Mouse (Mus musculus): ENCODE data around the gene Pipox. TPM values are rescaled to one million over a fixed set of nuclear protein-coding genes. Genes with fewer than 3 reads are reported as not detected.

The Pipox gene
- total RNA-seq, 2 experiments from 2014 or later, result 1.5 to 2.2 TPM

- DNase-seq (ENCODE audit: low spot score in 2 of 2), result peak in 1 of 2 experiments; percentile 19
Measured at GRCm38 (mm10) chr11:77909376-77909775, 15.5 kb upstream of the Pipox start.

- no peak for DNase-seq (ENCODE audit: low spot score in 2 of 2)
Measured at GRCm38 (mm10) chr11:77908468-77908867, 14.6 kb upstream of the Pipox start.

GRCm38 (mm10) chr11:77906747-77907174, 12.9 kb upstream of the Pipox start:
- peak in 1 of 2 experiments; percentile 40 for DNase-seq (ENCODE audit: low spot score in 2 of 2)

- DNase-seq (ENCODE audit: low spot score in 2 of 2), result no peak
Measured at GRCm38 (mm10) chr11:77906097-77906687, 12.3 kb upstream of the Pipox start.

- DNase-seq (ENCODE audit: low spot score in 2 of 2), result no peak
Measured at GRCm38 (mm10) chr11:77904707-77905106, 10.8 kb upstream of the Pipox start.

- no peak for DNase-seq (ENCODE audit: low spot score in 2 of 2)
Measured at GRCm38 (mm10) chr11:77903761-77904160, 9.9 kb upstream of the Pipox start.

GRCm38 (mm10) chr11:77901775-77902355, 8.0 kb upstream of the Pipox start:
- DNase-seq (ENCODE audit: low spot score in 2 of 2), result no peak

GRCm38 (mm10) chr11:77901366-77901765, 7.5 kb upstream of the Pipox start:
- DNase-seq (ENCODE audit: low spot score in 2 of 2), result no peak

- DNase-seq (ENCODE audit: low spot score in 2 of 2), result no peak
Measured at GRCm38 (mm10) chr11:77900696-77901095, 6.8 kb upstream of the Pipox start.

GRCm38 (mm10) chr11:77900187-77900586, 6.3 kb upstream of the Pipox start:
- DNase-seq (ENCODE audit: low spot score in 2 of 2), result no peak

- no peak for DNase-seq (ENCODE audit: low spot score in 2 of 2)
Measured at GRCm38 (mm10) chr11:77896820-77897805, 3.2 kb upstream of the Pipox start.

GRCm38 (mm10) chr11:77896480-77896819, 2.6 kb upstream of the Pipox start:
- no peak for DNase-seq (ENCODE audit: low spot score in 2 of 2)

GRCm38 (mm10) chr11:77896011-77896410, 2.1 kb upstream of the Pipox start:
- DNase-seq (ENCODE audit: low spot score in 2 of 2), result no peak

- DNase-seq (ENCODE audit: low spot score in 2 of 2), result no peak
Measured at GRCm38 (mm10) chr11:77894967-77895366, 1.1 kb upstream of the Pipox start.

- no peak for DNase-seq (ENCODE audit: low spot score in 2 of 2)
Measured at GRCm38 (mm10) chr11:77893283-77893682, 613 bp downstream of the Pipox start.

- no peak for DNase-seq (ENCODE audit: low spot score in 2 of 2)
Measured at GRCm38 (mm10) chr11:77892883-77893282, 1.0 kb downstream of the Pipox start.

GRCm38 (mm10) chr11:77890648-77891258, 3.1 kb downstream of the Pipox start:
- DNase-seq (ENCODE audit: low spot score in 2 of 2), result no peak

- no peak for DNase-seq (ENCODE audit: low spot score in 2 of 2)
Measured at GRCm38 (mm10) chr11:77889484-77889883, 4.4 kb downstream of the Pipox start.

- DNase-seq (ENCODE audit: low spot score in 2 of 2), result no peak
Measured at GRCm38 (mm10) chr11:77888846-77889245, 5.0 kb downstream of the Pipox start.

GRCm38 (mm10) chr11:77887373-77887960, 6.4 kb downstream of the Pipox start:
- DNase-seq (ENCODE audit: low spot score in 2 of 2), result no peak

GRCm38 (mm10) chr11:77885246-77885575, 8.7 kb downstream of the Pipox start:
- no peak for DNase-seq (ENCODE audit: low spot score in 2 of 2)
